In genomic region chr13:99899670-99900556, GRCm38 (mm10) we compare ENCODE assay signal across 8 mouse cellular contexts. TPM values are rescaled to one million over a fixed set of nuclear protein-coding genes. Genes with fewer than 3 reads are reported as not detected.
DNase-seq lines count a peak whose midpoint lies in the region; ATAC-seq lines count a peak whose summit lies in the region.
"Had no signal": no experiment of that assay in that cellular context is flagged by ENCODE, and none has a peak within 500 bp of the region (broad histone marks: within the 10 kb centered on the region; RNA-seq: fewer than 3 reads in every experiment).

No protein-coding gene starts in this region.

- H3K9me3 ChIP-seq in kidney, embryonic 15.5 days (replicated peaks) = no peaks in the 10 kb centered on the region
- no peaks in the 10 kb centered on the region for H3K9me3 ChIP-seq in embryonic facial prominence, embryonic 12.5 days
- no peaks in the 10 kb centered on the region for H3K9me3 ChIP-seq in hindbrain, embryonic 14.5 days (ENCODE audit: control insufficient read depth, low read length)
- no peaks in the 10 kb centered on the region for H3K9me3 ChIP-seq in neural tube, embryonic 11.5 days (ENCODE audit: control insufficient read depth, low read length)

- no peaks in the 10 kb centered on the region for H3K36me3 ChIP-seq in kidney, embryonic 15.5 days
- no peaks in the 10 kb centered on the region for H3K36me3 ChIP-seq in embryonic facial prominence, embryonic 12.5 days
- H3K36me3 ChIP-seq in hindbrain, embryonic 14.5 days (replicated peaks; ENCODE audit: control insufficient read depth, insufficient read depth) = no peaks in the 10 kb centered on the region
- H3K36me3 ChIP-seq in neural tube, embryonic 11.5 days (ENCODE audit: control insufficient read depth, insufficient read depth, low read length) = no peaks in the 10 kb centered on the region

- H3K4me2 ChIP-seq in kidney, embryonic 15.5 days = peak overlapping the region; percentile 50
- H3K4me2 ChIP-seq in embryonic facial prominence, embryonic 12.5 days (replicated peaks) = peak overlapping the region; percentile 47
- peak overlapping the region; percentile 73 for H3K4me2 ChIP-seq in hindbrain, embryonic 14.5 days (replicated peaks)
- H3K4me2 ChIP-seq in neural tube, embryonic 11.5 days (ENCODE audit: low read depth) = peak overlapping the region; percentile 53

- H3K4me1 ChIP-seq in kidney, embryonic 15.5 days = peaks cover 11% of the 10 kb centered on the region
- peaks cover 7% of the 10 kb centered on the region for H3K4me1 ChIP-seq in embryonic facial prominence, embryonic 12.5 days
- H3K4me1 ChIP-seq in hindbrain, embryonic 14.5 days (replicated peaks; ENCODE audit: control insufficient read depth, insufficient read depth, low read length) = peaks cover 5% of the 10 kb centered on the region; the same call in 1 of the 2 replicates
- no peaks in the 10 kb centered on the region for H3K4me1 ChIP-seq in neural tube, embryonic 11.5 days (ENCODE audit: control insufficient read depth, insufficient read depth, low read length)

- WGBS in kidney, embryonic 15.5 days = 5% methylated on average over 38 of the region's 38 CpGs
- WGBS in embryonic facial prominence, embryonic 12.5 days = 7% methylated on average over 38 of the region's 38 CpGs
- whole genome bisulfite sequencing in hindbrain, embryonic 14.5 days = 5% methylated on average over 38 of the region's 38 CpGs
- WGBS in neural tube, embryonic 11.5 days = 4% methylated on average over 38 of the region's 38 CpGs

- no peak overlapping the region for H3K27ac ChIP-seq in kidney, embryonic 15.5 days
- no peak overlapping the region for H3K27ac ChIP-seq in embryonic facial prominence, embryonic 12.5 days
- no peak overlapping the region for H3K27ac ChIP-seq in hindbrain, embryonic 14.5 days
- H3K27ac ChIP-seq in neural tube, embryonic 11.5 days (ENCODE audit: low read depth, low read length) = no peak overlapping the region

- peak overlapping the region; percentile 25 for H3K4me3 ChIP-seq in kidney, embryonic 15.5 days (replicated peaks)
- peak overlapping the region; percentile 22 for H3K4me3 ChIP-seq in embryonic facial prominence, embryonic 12.5 days
- peak overlapping the region; percentile 40 for H3K4me3 ChIP-seq in hindbrain, embryonic 14.5 days (replicated peaks; ENCODE audit: low read length)
- H3K4me3 ChIP-seq in neural tube, embryonic 11.5 days (ENCODE audit: low read depth, low read length) = peak overlapping the region; percentile 33

- DNase-seq in kidney, postnatal 25 days = no peak
- no peak for DNase-seq in hindbrain, embryonic 14.5 days (ENCODE audit: low spot score)
- DNase-seq in neural tube, embryonic 11.5 days (ENCODE audit: low spot score) = no peak
- DNase-seq in layer of hippocampus, postnatal 36 days = no peak
- DNase-seq in ovary, postnatal 10 days (ENCODE audit: low spot score) = no peak

- peaks cover 55% of the 10 kb centered on the region for H3K27me3 ChIP-seq in kidney, embryonic 15.5 days
- peaks cover 44% of the 10 kb centered on the region for H3K27me3 ChIP-seq in embryonic facial prominence, embryonic 12.5 days
- peaks cover 29% of the 10 kb centered on the region for H3K27me3 ChIP-seq in hindbrain, embryonic 14.5 days (ENCODE audit: control insufficient read depth, insufficient read depth, low read length)
- H3K27me3 ChIP-seq in neural tube, embryonic 11.5 days (ENCODE audit: control insufficient read depth, insufficient read depth, low read length) = peaks cover 20% of the 10 kb centered on the region

- no peak overlapping the region for H3K9ac ChIP-seq in kidney, embryonic 15.5 days
- no peak overlapping the region for H3K9ac ChIP-seq in embryonic facial prominence, embryonic 12.5 days
- peak overlapping the region; percentile 38 for H3K9ac ChIP-seq in hindbrain, embryonic 14.5 days
- peak overlapping the region; percentile 9 for H3K9ac ChIP-seq in neural tube, embryonic 11.5 days (ENCODE audit: low read length)

- no peak for ATAC-seq in kidney, embryonic 15.5 days (replicated peaks; ENCODE audit: low FRiP score)
- no peak for ATAC-seq in embryonic facial prominence, embryonic 12.5 days (ENCODE audit: insufficient number of reproducible peaks, insufficient read depth, low FRiP score, low TSS enrichment)
- ATAC-seq in hindbrain, embryonic 14.5 days (ENCODE audit: low FRiP score) = 0 out of 2 replicates have a peak, but pooled peaks have one; percentile 14
- ATAC-seq in neural tube, embryonic 11.5 days (ENCODE audit: insufficient read depth, low FRiP score, low TSS enrichment) = peak; percentile 38; the same call in 1 of the 2 replicates

RNA-seq across cellular contexts. Expression of gene Cartpt, which starts 1.0 kb away (rescaled TPM):
- 0.93 and 4.7 TPM in 2 replicates for polyA plus RNA-seq in kidney, embryonic 15.5 days (2015; fragmentation: Nextera tagmentation; extraction: Ambion mirVana)
- polyA plus RNA-seq in embryonic facial prominence, embryonic 12.5 days (2016; fragmentation: Nextera tagmentation; extraction: Ambion mirVana) = 3.9 and 4.0 TPM in 2 replicates
- polyA plus RNA-seq in hindbrain, embryonic 14.5 days (2014; fragmentation: Nextera tagmentation; extraction: Ambion mirVana) = 25.8 and 34.3 TPM in 2 replicates
- 20.5 and 22.3 TPM in 2 replicates for polyA plus RNA-seq in neural tube, embryonic 11.5 days (2014; fragmentation: Nextera tagmentation; extraction: Ambion mirVana)
- total RNA-seq in layer of hippocampus, postnatal 36 days (2021) = 1 to 10 TPM; 1.9 to 3.1 TPM
- total RNA-seq: liver, adult 2 months had no signal
- polyA plus RNA-seq: liver, adult 2 months had no signal

Comparison
In these comparisons a context has a peak if more than half of its experiments do, and no peak if none do; other contexts are left out.
1. ATAC-seq: peak in hindbrain, embryonic 14.5 days (single experiment) and neural tube, embryonic 11.5 days (single experiment); none in kidney, embryonic 15.5 days (single experiment) and embryonic facial prominence, embryonic 12.5 days (single experiment).
2. H3K9ac ChIP-seq: peak in hindbrain, embryonic 14.5 days (single experiment) and neural tube, embryonic 11.5 days (single experiment); none in kidney, embryonic 15.5 days (single experiment) and embryonic facial prominence, embryonic 12.5 days (single experiment).
3. Peak in every context shown above with its lines, with median percentiles within 50 percentile points of each other: H3K4me2 ChIP-seq and H3K4me3 ChIP-seq.